Mouse (Mus musculus) neural tube, embryonic 11.5 days (tissue): ENCODE measurements around the gene Arl11. TPM values are rescaled to one million over a fixed set of nuclear protein-coding genes. Genes with fewer than 3 reads are reported as not detected.
A peak's percentile ranks its signal among the peaks of the same experiment; 100 is the strongest.

Experiments
- ATAC-seq: fragments of 200-750 bp; cut with Nextera tagmentation; 2 replicates; pipeline ENCODE4 v1.8.0; 2017; ENCODE audit warnings: moderate number of reproducible peaks, mild to moderate bottlenecking, moderate TSS enrichment, moderate library complexity; ENCODE audit not compliant: insufficient read depth, low FRiP score, low TSS enrichment
- DNase-seq: peaks from one replicate; pipeline ENCODE4 v3.0.0-alpha.2; 2015; ENCODE audit warnings: low spot score
- H3K27ac ChIP-seq: fragments of 300-500 bp; sonication (generic); 2 replicates; pipeline ENCODE4 v1.5.1; 2014; ENCODE audit warnings: low read depth, mild to moderate bottlenecking, low read length
- H3K27me3 ChIP-seq: fragments of 300-500 bp; sonication (generic); 2 replicates; pipeline ENCODE4 v1.6.1; 2014; ENCODE audit warnings: mild to moderate bottlenecking, low read length, mixed read lengths; ENCODE audit not compliant: control insufficient read depth, insufficient read depth
- H3K36me3 ChIP-seq: fragments of 300-500 bp; sonication (generic); 2 replicates; pipeline ENCODE4 v1.6.1; 2014; ENCODE audit warnings: mild to moderate bottlenecking, low read length, moderate library complexity, mixed read lengths; ENCODE audit not compliant: control insufficient read depth, insufficient read depth
- H3K4me1 ChIP-seq: fragments of 300-500 bp; sonication (generic); 2 replicates; pipeline ENCODE4 v1.6.1; 2014; ENCODE audit warnings: low read length, mixed read lengths; ENCODE audit not compliant: control insufficient read depth, insufficient read depth
- H3K4me2 ChIP-seq: fragments of 300-500 bp; sonication (generic); 2 replicates; pipeline ENCODE4 v1.6.1; 2014; ENCODE audit warnings: low read depth, mild to moderate bottlenecking, moderate library complexity
- H3K4me3 ChIP-seq: fragments of 300-500 bp; sonication (generic); 2 replicates; pipeline ENCODE4 v1.5.1; 2014; ENCODE audit warnings: low read depth, low read length
- H3K9ac ChIP-seq: fragments of 300-500 bp; sonication (generic); 2 replicates; pipeline ENCODE4 v1.6.1; 2014; ENCODE audit warnings: mild to moderate bottlenecking, low read length
- H3K9me3 ChIP-seq: fragments of 300-500 bp; sonication (generic); 2 replicates; pipeline ENCODE4 v1.6.1; 2016; ENCODE audit warnings: low read length; ENCODE audit not compliant: control insufficient read depth
- WGBS: fragments of 180-500 bp; shearing (Covaris S2); extraction: QIAGEN DNeasy Blood & Tissue Kit; methylation state at CpG from one replicate; pipeline ENCODE4 v1.1.7; 2014; 5-methylcytosine and 5-hydroxymethylcytosine counted together
- polyA plus RNA-seq: library from polyadenylated mRNA; unstranded; fragments of >200 nt; fragmentation: Nextera tagmentation; extraction: Ambion mirVana; gene quantifications from 2 replicates; pipeline ENCODE4 v1.2.1, GENCODE M21; 2014

Arl11 gene
- polyA plus RNA-seq, 1 experiment from 2014 or later: 0.56 TPM

- ATAC-seq (peak; percentile 60; the same call in 1 of the 2 replicates), DNase-seq (no peak)
- Histone ChIP-seq H3K4me3 (no peak overlapping the region), H3K36me3 (no peaks in the 10 kb centered on the region), H3K9me3 (no peaks in the 10 kb centered on the region), H3K9ac (no peak overlapping the region), H3K27ac (no peak overlapping the region), H3K4me2 (no peak overlapping the region), H3K4me1 (no peaks in the 10 kb centered on the region), H3K27me3 (no peaks in the 10 kb centered on the region)
- 78% methylated on average over 10 of the region's 10 CpGs for WGBS
These were observed 37.5 kb downstream of the Arl11 start for GRCm38 (mm10) chr14:61346827-61347698.

GRCm38 (mm10) chr14:61349876-61350275, 40.3 kb downstream of the Arl11 start:
- Histone ChIP-seq H3K4me1 (no peaks in the 10 kb centered on the region), H3K4me3 (no peak overlapping the region), H3K27ac (no peak overlapping the region), H3K36me3 (no peaks in the 10 kb centered on the region), H3K9ac (no peak overlapping the region), H3K4me2 (no peak overlapping the region), H3K9me3 (no peaks in the 10 kb centered on the region), H3K27me3 (no peaks in the 10 kb centered on the region)
- DNase-seq: no peak
- ATAC-seq: no peak
- 87% methylated on average over 4 of the region's 4 CpGs for WGBS

- no peak overlapping the region for H3K4me3 ChIP-seq
- H3K4me1 ChIP-seq: no peaks in the 10 kb centered on the region
- H3K27ac ChIP-seq: no peak overlapping the region
- 72% methylated on average over 6 of the region's 6 CpGs for WGBS
- DNase-seq (no peak), ATAC-seq (no peak)
- H3K4me2 ChIP-seq: no peak overlapping the region
- H3K36me3 ChIP-seq: no peaks in the 10 kb centered on the region
- H3K9ac ChIP-seq: no peak overlapping the region
- H3K9me3 ChIP-seq: no peaks in the 10 kb centered on the region
- no peaks in the 10 kb centered on the region for H3K27me3 ChIP-seq
These were observed 41.3 kb downstream of the Arl11 start for GRCm38 (mm10) chr14:61350808-61351207.

- Histone ChIP-seq H3K4me2 (no peak overlapping the region), H3K9me3 (no peaks in the 10 kb centered on the region), H3K4me3 (no peak overlapping the region), H3K4me1 (no peaks in the 10 kb centered on the region), H3K27me3 (no peaks in the 10 kb centered on the region), H3K9ac (no peak overlapping the region), H3K36me3 (no peaks in the 10 kb centered on the region), H3K27ac (no peak overlapping the region)
- 82% methylated on average over 10 of the region's 10 CpGs for WGBS
- ATAC-seq: no peak
- DNase-seq: no peak
These were observed 45.0 kb downstream of the Arl11 start for GRCm38 (mm10) chr14:61354251-61355235.

GRCm38 (mm10) chr14:61360131-61360980, 50.8 kb downstream of the Arl11 start, which contains the start of gene Ebpl:
Ebpl (minus strand) TSS chr14:61360439.
- peak within 1 kb of the TSS; percentile 82 for H3K9ac ChIP-seq
- H3K9me3 ChIP-seq: no peaks in the 10 kb centered on the region
- 1% methylated on average over 40 of the region's 40 CpGs for WGBS
- DNase-seq (peak; percentile 90), ATAC-seq (peak; percentile 92)
- no peaks in the 10 kb centered on the region; the same call in 1 of the 2 replicates for H3K36me3 ChIP-seq
- no peaks in the 10 kb centered on the region for H3K27me3 ChIP-seq
- peak within 1 kb of the TSS; percentile 62 for H3K4me2 ChIP-seq
- H3K4me3 ChIP-seq: peak within 1 kb of the TSS; percentile 60
- peak within 1 kb of the TSS; percentile 68; the same call in 1 of the 2 replicates for H3K27ac ChIP-seq
- H3K4me1 ChIP-seq: no peaks in the 10 kb centered on the region

- H3K27me3 ChIP-seq: no peaks in the 10 kb centered on the region
- H3K9me3 ChIP-seq: no peaks in the 10 kb centered on the region
- peak overlapping the region; percentile 60; the same call in 1 of the 2 replicates for H3K4me3 ChIP-seq
- no peaks in the 10 kb centered on the region; the same call in 1 of the 2 replicates for H3K36me3 ChIP-seq
- H3K27ac ChIP-seq: no peak overlapping the region
- no peaks in the 10 kb centered on the region for H3K4me1 ChIP-seq
- DNase-seq (no peak), ATAC-seq (no peak)
- WGBS: 61% methylated on average over 3 of the region's 3 CpGs
- H3K4me2 ChIP-seq: peak overlapping the region; percentile 62
- no peak overlapping the region for H3K9ac ChIP-seq
These were observed 51.5 kb downstream of the Arl11 start for GRCm38 (mm10) chr14:61360981-61361511.
